Mouse (Mus musculus): ENCODE data around the gene Gm17469. TPM values are rescaled to one million over a fixed set of nuclear protein-coding genes. Genes with fewer than 3 reads are reported as not detected.

Gene Gm17469
- not detected in 2 replicates for polyA plus RNA-seq (2015; fragmentation: Nextera tagmentation; extraction: Ambion mirVana)

DNA sequence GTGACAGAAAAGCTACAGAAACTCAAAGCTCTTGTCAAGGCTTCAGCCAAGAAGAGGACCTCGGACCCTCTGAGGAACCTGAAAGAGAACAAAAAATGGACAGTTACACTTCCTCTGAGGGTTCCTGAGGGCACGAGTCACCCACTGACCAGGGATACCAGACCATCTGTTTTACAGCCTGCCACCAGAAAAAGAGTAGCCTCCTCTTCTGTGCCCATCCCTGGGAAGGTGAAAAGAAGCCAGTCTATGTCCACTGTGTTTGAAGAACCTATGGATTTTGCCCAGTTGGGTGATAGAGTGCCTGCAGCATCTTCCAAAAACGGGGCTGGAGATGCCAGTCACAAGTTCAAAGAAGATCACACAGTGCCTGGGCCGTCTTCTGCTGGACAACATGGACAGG is at the start of gene Gm17469:
TSS of gene Gm17469 (plus strand) at position 301 of the 400 bp plus-strand sequence.

Other genes with a start within 250 kb of the Gm17469 start
- not detected in 2 replicates for gene Gm17584, start 129.3 kb upstream of the Gm17469 start, polyA plus RNA-seq (2015; fragmentation: Nextera tagmentation; extraction: Ambion mirVana)